Mouse (Mus musculus): ENCODE results near the gene Dlgap4.

GRCm38 (mm10) chr2:156569261-156569660, 44.2 kb upstream of the Dlgap4 start:
- TF ChIP-seq CTCF (IDR thresholded peaks at IDR 0.05; ENCODE audit: borderline replicate concordance, control insufficient read depth, extremely low read depth, insufficient read depth, low read length, poor library complexity) (no peak), POLR2A (IDR thresholded peaks at IDR 0.05; ENCODE audit: control insufficient read depth, extremely low read depth, insufficient read depth, low read length, poor library complexity) (no peak)

Measured in thymus, adult 2 months (tissue).